Mouse (Mus musculus) liver, embryonic 11.5 days (tissue): ENCODE results near the gene Anapc5. TPM values are rescaled to one million over a fixed set of nuclear protein-coding genes. Genes with fewer than 3 reads are reported as not detected.

ENCODE experiments used
- ATAC-seq: fragments of 200-750 bp; cut with Nextera tagmentation; replicated peaks from 2 replicates; pipeline ENCODE4 v1.8.0; 2017; ENCODE audit warnings: moderate number of reproducible peaks, mild to moderate bottlenecking, moderate TSS enrichment, moderate library complexity; ENCODE audit not compliant: low FRiP score
- DNase-seq: peaks from one replicate; pipeline ENCODE4 v3.0.0-alpha.2; 2017; ENCODE audit warnings: low spot score
- H3K27ac ChIP-seq: fragments of 300-500 bp; sonication (generic); 2 replicates; pipeline ENCODE4 v1.5.1; 2014; ENCODE audit warnings: mild to moderate bottlenecking, low read depth, low read length, control low read depth
- H3K27me3 ChIP-seq: fragments of 300-500 bp; sonication (generic); replicated peaks from 2 replicates; pipeline ENCODE4 v1.6.1; 2014; ENCODE audit warnings: low read length, mixed read lengths; ENCODE audit not compliant: control insufficient read depth, insufficient read depth
- H3K36me3 ChIP-seq: fragments of 300-500 bp; sonication (generic); 2 replicates; pipeline ENCODE4 v1.6.1; 2014; ENCODE audit warnings: mild to moderate bottlenecking, low read length, moderate library complexity, mixed read lengths; ENCODE audit not compliant: control insufficient read depth, insufficient read depth
- H3K4me1 ChIP-seq: fragments of 300-500 bp; sonication (generic); replicated peaks from 2 replicates; pipeline ENCODE4 v1.6.1; 2014; ENCODE audit warnings: low read length, mixed read lengths; ENCODE audit not compliant: control insufficient read depth, insufficient read depth
- H3K4me2 ChIP-seq: fragments of 300-500 bp; sonication (generic); 2 replicates; pipeline ENCODE4 v1.6.1; 2014; ENCODE audit warnings: mild to moderate bottlenecking, control low read depth, moderate library complexity
- H3K4me3 ChIP-seq: fragments of 300-500 bp; sonication (generic); 2 replicates; pipeline ENCODE4 v1.5.1; 2014; ENCODE audit warnings: low read depth, low read length, control low read depth
- H3K9ac ChIP-seq: fragments of 300-500 bp; sonication (generic); 2 replicates; pipeline ENCODE4 v1.6.1; 2014; ENCODE audit warnings: low read depth, low read length, control low read depth
- H3K9me3 ChIP-seq: fragments of 300-500 bp; sonication (generic); 2 replicates; pipeline ENCODE4 v1.6.1; 2016; ENCODE audit warnings: low read length, inconsistent platforms, mixed read lengths; ENCODE audit not compliant: control insufficient read depth
- WGBS: fragments of 180-500 bp; shearing (Covaris S2); extraction: QIAGEN DNeasy Blood & Tissue Kit; methylation state at CpG from one replicate; pipeline ENCODE4 v1.1.7; 2014; 5-methylcytosine and 5-hydroxymethylcytosine counted together
- polyA plus RNA-seq: library from polyadenylated mRNA; unstranded; fragments of >200 nt; fragmentation: Nextera tagmentation; extraction: Ambion mirVana; gene quantifications from 2 replicates; pipeline ENCODE4 v1.2.1, GENCODE M21; 2014

Anapc5 gene
- polyA plus RNA-seq, 1 experiment from 2014 or later: 392 TPM

DNA sequence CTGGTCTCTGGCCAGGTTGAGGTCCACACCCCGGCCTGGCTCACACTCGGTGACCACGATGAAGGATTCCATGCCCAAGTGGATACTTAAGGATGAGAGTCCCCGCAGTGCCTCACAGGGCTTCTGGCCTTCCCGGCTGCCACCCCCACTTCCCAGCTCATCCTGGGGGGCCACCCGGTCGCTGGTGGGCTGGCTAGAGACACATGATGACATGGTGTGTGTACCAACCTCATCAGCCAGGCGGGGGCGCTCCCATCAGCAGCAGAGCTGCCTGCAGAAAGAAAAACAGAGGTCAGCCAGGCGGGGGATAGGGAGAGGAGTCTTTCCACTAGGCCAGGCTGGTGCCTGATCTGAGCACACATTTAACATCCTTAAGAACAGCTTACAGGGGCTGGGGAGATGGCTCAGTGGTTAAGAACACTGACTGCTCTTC is 57.1 kb downstream of the Anapc5 start:
- Histone ChIP-seq H3K4me1 (0 out of 2 replicates have a peak, but pooled peaks cover 5% of the 10 kb centered on the region), H3K27ac (no peak overlapping the region), H3K9ac (no peak overlapping the region), H3K4me3 (no peak overlapping the region), H3K4me2 (no peak overlapping the region), H3K9me3 (no peaks in the 10 kb centered on the region), H3K36me3 (no peaks in the 10 kb centered on the region), H3K27me3 (no peaks in the 10 kb centered on the region)
- WGBS: 61% methylated on average over 10 of the region's 10 CpGs
- DNase-seq (peak; percentile 40), ATAC-seq (no peak)

DNA sequence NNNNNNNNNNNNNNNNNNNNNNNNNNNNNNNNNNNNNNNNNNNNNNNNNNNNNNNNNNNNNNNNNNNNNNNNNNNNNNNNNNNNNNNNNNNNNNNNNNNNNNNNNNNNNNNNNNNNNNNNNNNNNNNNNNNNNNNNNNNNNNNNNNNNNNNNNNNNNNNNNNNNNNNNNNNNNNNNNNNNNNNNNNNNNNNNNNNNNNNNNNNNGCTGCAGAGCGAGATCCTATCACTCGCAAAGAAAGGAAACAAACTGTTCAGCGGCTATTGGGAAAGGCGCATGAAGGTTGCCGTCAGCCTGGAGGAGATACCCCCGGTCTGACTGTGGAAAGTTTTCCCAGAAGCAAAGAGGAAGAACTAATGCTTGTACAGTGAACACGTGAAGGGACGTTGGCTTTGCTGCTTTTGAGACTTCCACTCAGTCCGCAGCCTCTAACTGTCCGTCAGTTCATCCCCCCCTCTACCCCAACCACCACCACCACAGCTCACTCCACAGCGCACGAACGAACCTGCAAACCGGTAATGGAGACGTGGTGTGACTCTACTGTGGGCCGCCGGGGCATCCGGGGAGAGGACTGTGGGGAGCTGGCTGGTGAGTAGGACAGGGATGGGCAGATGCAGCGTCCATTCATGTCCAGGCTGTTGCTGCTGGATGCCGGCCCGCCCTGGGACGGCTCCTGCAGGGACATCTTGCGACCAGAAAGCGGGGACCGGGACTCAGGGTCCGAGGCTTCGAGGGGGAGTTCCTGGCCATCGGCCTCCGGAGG is 57.7 kb downstream of the Anapc5 start:
- ATAC-seq: no peak
- Histone ChIP-seq H3K27ac (no peak overlapping the region), H3K4me2 (no peak overlapping the region), H3K4me1 (0 out of 2 replicates have a peak, but pooled peaks cover 5% of the 10 kb centered on the region), H3K27me3 (no peaks in the 10 kb centered on the region), H3K9ac (no peak overlapping the region), H3K9me3 (no peaks in the 10 kb centered on the region), H3K36me3 (no peaks in the 10 kb centered on the region), H3K4me3 (no peak overlapping the region)
- 75% methylated on average over 29 of the region's 29 CpGs for WGBS
- no peak for DNase-seq

DNA sequence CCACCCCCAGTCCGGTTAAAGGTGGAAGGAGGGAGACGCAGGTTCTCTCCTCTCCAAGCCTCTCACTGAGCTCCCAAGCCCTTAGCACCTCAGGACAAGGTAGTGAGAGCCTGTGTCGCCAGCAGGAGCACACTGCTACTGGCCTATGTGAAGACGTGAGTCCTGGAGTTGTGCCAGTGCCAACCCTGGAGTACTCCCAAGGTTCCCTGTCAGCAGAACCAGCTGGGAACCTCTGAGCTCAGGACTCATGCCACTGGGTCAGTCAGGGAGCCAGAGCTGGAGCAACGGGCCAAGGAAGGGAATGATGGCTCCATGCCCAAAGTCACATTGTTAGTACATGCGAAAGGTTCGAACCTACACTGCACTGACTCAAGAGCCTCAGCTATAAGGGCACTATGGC is 64.5 kb downstream of the Anapc5 start:
- H3K4me1 ChIP-seq: no peaks in the 10 kb centered on the region
- no peaks in the 10 kb centered on the region for H3K9me3 ChIP-seq
- WGBS: 90% methylated on average over 7 of the region's 7 CpGs
- ATAC-seq (no peak), DNase-seq (no peak)
- no peaks in the 10 kb centered on the region for H3K27me3 ChIP-seq
- no peak overlapping the region for H3K4me2 ChIP-seq
- peaks cover 18% of the 10 kb centered on the region; the same call in 1 of the 2 replicates for H3K36me3 ChIP-seq
- H3K27ac ChIP-seq: no peak overlapping the region
- H3K9ac ChIP-seq: no peak overlapping the region
- no peak overlapping the region for H3K4me3 ChIP-seq

DNA sequence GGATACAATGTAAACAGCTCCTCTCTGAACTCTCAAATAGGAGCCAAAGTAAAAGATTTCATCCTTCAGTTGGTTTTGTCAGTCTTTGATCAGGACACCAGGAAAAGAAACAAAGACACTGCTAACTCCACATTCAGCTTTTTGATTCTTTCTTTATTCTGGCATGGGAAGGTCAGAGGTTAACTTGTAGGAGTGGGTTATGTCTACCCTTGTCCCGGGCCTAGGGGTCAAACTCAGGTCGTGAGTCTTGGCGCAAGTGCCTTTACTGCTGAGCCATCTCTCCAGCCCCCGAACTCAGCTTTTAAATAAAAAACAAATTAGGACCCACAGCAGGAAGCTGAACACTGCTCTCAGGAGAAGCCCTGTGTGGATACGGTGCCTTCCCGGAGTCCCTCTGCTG is 65.0 kb downstream of the Anapc5 start:
- Histone ChIP-seq H3K27ac (no peak overlapping the region), H3K9me3 (no peaks in the 10 kb centered on the region), H3K4me2 (no peak overlapping the region), H3K4me1 (no peaks in the 10 kb centered on the region), H3K9ac (no peak overlapping the region), H3K27me3 (no peaks in the 10 kb centered on the region), H3K36me3 (peaks cover 18% of the 10 kb centered on the region; the same call in 1 of the 2 replicates), H3K4me3 (no peak overlapping the region)
- ATAC-seq (no peak), DNase-seq (no peak)
- 85% methylated on average over 6 of the region's 6 CpGs for WGBS

DNA sequence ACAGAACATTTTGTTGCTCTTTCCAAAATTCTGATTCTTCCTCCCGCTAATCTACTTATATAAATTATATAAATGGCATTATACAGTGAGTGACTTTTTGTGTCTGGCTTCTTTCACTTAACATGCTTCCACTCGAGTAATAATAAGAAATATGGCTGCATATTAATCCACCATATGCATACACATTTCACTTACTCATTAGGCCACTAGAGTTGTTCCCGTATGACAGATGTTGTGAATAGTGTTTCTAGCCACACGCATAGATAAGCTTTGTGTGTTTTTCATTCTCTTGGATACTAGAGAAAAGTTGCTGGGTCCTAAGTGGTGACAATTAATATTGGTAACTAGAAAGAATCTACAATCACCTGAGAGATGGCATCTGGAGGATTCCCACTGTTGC is 65.5 kb downstream of the Anapc5 start:
- Histone ChIP-seq H3K9me3 (no peaks in the 10 kb centered on the region), H3K4me3 (no peak overlapping the region), H3K36me3 (peaks cover 18% of the 10 kb centered on the region; the same call in 1 of the 2 replicates), H3K4me1 (no peaks in the 10 kb centered on the region), H3K9ac (no peak overlapping the region), H3K27ac (no peak overlapping the region), H3K27me3 (no peaks in the 10 kb centered on the region), H3K4me2 (no peak overlapping the region)
- DNase-seq (no peak), ATAC-seq (no peak)
- 94% methylated on average over 4 of the region's 4 CpGs for WGBS

DNA sequence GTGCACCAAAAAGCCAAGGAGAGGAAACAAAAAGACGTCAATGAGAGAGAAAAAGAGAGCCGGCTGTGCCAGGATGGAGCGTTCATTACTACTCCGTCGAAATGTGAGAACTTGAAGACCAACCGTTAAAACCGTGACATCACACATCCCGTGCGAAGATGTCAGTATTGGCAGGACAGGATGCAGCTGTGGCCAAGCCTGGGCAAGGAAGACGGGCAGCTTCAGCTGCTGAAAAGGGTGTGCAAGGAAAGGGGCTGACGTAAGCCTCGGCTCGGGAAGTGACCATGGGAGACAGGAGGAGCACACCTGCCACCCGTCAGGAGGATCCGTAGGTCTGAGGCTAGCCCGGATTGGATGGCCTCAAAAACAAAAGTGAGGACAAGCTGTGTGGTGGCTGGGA is 66.7 kb downstream of the Anapc5 start:
- no peaks in the 10 kb centered on the region for H3K27me3 ChIP-seq
- H3K4me2 ChIP-seq: no peak overlapping the region

DNA sequence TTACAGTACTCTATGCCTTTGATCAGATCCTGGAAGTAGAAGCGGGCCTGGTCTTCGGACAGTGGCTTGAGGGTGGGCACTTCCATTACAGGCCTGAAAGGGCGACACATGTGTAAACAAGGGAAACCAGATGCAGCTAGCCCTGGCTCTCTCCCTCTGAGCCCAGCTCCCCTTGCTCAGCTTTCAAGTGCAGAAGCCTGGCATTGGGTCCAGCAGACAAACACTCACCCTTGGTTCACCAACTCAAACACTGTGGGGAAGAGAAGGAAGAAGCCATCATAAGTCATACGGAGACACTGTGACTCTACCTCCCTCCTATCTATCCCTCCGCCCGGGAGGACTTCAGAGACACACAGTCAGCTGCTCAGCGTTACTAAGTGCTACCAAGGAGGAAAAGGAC is 73.2 kb downstream of the Anapc5 start:
- Histone ChIP-seq H3K36me3 (peaks cover 26% of the 10 kb centered on the region), H3K27me3 (no peaks in the 10 kb centered on the region), H3K4me2 (no peak overlapping the region), H3K9me3 (no peaks in the 10 kb centered on the region), H3K27ac (no peak overlapping the region), H3K4me1 (no peaks in the 10 kb centered on the region), H3K9ac (no peak overlapping the region), H3K4me3 (no peak overlapping the region)
- ATAC-seq: no peak
- DNase-seq: no peak
- WGBS: 86% methylated on average over 7 of the region's 7 CpGs

More for the DNA sequence above, 66.7 kb downstream of the Anapc5 start:
- H3K9me3 ChIP-seq: no peaks in the 10 kb centered on the region
- no peak for DNase-seq
- no peaks in the 10 kb centered on the region for H3K4me1 ChIP-seq
- ATAC-seq: no peak
- WGBS: 85% methylated on average over 16 of the region's 16 CpGs
- no peak overlapping the region for H3K27ac ChIP-seq
- no peak overlapping the region for H3K9ac ChIP-seq
- H3K36me3 ChIP-seq: peaks cover 18% of the 10 kb centered on the region; the same call in 1 of the 2 replicates
- H3K4me3 ChIP-seq: no peak overlapping the region

DNA sequence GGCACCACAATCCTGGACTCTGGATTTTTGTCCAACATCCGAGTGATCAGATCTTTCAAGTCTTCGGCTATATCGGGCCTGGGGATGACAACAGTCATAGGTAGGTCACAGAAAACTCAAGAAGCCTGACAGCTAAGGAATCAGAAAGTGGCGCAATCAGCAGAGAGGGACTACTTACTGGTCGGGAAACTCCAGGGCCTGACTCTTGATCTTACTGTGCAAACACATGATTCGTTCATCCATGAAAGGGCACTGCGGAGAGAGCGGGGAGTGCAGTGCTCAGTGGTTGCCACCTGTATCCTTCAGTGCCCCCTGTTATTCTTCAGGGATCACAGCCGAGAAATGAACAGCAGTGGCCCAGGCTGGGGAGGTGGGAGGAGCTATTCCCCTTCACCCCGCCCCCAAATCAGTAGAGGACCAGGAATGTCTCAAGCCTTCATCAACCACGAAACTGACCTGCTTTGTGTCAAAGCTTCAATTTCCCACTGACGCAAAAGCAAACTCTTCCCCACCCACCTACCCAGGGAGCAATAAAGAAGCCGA is 77.2 kb downstream of the Anapc5 start:
- Histone ChIP-seq H3K36me3 (peaks cover 31% of the 10 kb centered on the region), H3K27me3 (no peaks in the 10 kb centered on the region), H3K9ac (no peak overlapping the region), H3K4me2 (no peak overlapping the region), H3K9me3 (no peaks in the 10 kb centered on the region), H3K27ac (no peak overlapping the region), H3K4me1 (no peaks in the 10 kb centered on the region), H3K4me3 (no peak overlapping the region)
- ATAC-seq (no peak), DNase-seq (no peak)
- 81% methylated on average over 13 of the region's 13 CpGs for WGBS
